Mouse (Mus musculus) testis, adult 2 months (tissue): ENCODE measurements around the gene Batf3. TPM values are rescaled to one million over a fixed set of nuclear protein-coding genes. Genes with fewer than 3 reads are reported as not detected.

ENCODE experiments used
- H3K27ac ChIP-seq: fragments of 200-500 bp; 2 replicates; pipeline ENCODE4 v1.5.1; 2012; ENCODE audit warnings: low read depth, low read length; ENCODE audit not compliant: control insufficient read depth, insufficient read depth
- H3K27me3 ChIP-seq: fragments of 200-500 bp; 2 replicates; pipeline ENCODE4 v1.6.1; 2012; ENCODE audit warnings: mild to moderate bottlenecking, low read length, moderate library complexity; ENCODE audit not compliant: control insufficient read depth, insufficient read depth
- H3K36me3 ChIP-seq: fragments of 200-500 bp; 2 replicates; pipeline ENCODE4 v1.6.1; 2012; ENCODE audit warnings: mild to moderate bottlenecking, low read length; ENCODE audit not compliant: control insufficient read depth, insufficient read depth
- H3K4me1 ChIP-seq: fragments of 200-500 bp; 2 replicates; pipeline ENCODE4 v1.6.1; 2012; ENCODE audit warnings: low read length; ENCODE audit not compliant: control insufficient read depth, insufficient read depth
- H3K4me3 ChIP-seq: fragments of 200-500 bp; 2 replicates; pipeline ENCODE4 v1.5.1; 2012; ENCODE audit warnings: low read depth, mild to moderate bottlenecking, low read length, moderate library complexity, mixed read lengths; ENCODE audit not compliant: control insufficient read depth
- CTCF ChIP-seq: fragments of 200-500 bp; IDR thresholded peaks from 2 replicates; pipeline ENCODE4 v1.5.1; 2012; ENCODE audit warnings: low read depth, mild to moderate bottlenecking, inconsistent platforms, low read length, moderate library complexity; ENCODE audit not compliant: control insufficient read depth, insufficient read depth, insufficient replicate concordance
- POLR2A ChIP-seq: fragments of 200-500 bp; IDR thresholded peaks from 2 replicates; pipeline ENCODE4 v1.6.1; 2012; ENCODE audit warnings: low read depth, mild to moderate bottlenecking, inconsistent platforms, low read length, moderate library complexity; ENCODE audit not compliant: control insufficient read depth
- polyA plus RNA-seq: library from polyadenylated mRNA; depleted of rRNA; stranded (reverse); fragments of >200 nt; gene quantifications from 2 replicates; pipeline ENCODE4 v1.2.3, GENCODE M21; 2012; rRNA removed

The Batf3 gene
- polyA plus RNA-seq: 0.68 and 1.00 TPM in 2 replicates

- H3K27ac ChIP-seq: no peak within 1 kb of the TSS
- peak within 1 kb of the TSS; percentile 64 for H3K4me3 ChIP-seq
- TF ChIP-seq CTCF: no peak
- TF ChIP-seq POLR2A: no peak
- H3K4me1 ChIP-seq: peaks cover 3% of the 10 kb centered on the region; the same call in 1 of the 2 replicates
- H3K27me3 ChIP-seq: no peaks in the 10 kb centered on the region
- H3K36me3 ChIP-seq: no peaks in the 10 kb centered on the region
Measured at GRCm38 (mm10) chr1:191097802-191098747, at the start of gene Batf3. Batf3 (plus strand) TSS chr1:191097847.

GRCm38 (mm10) chr1:191053555-191053954 lies 44.1 kb upstream of the Batf3 start:
- Histone ChIP-seq H3K27ac (no peak overlapping the region), H3K36me3 (peaks cover 3% of the 10 kb centered on the region; the same call in 1 of the 2 replicates), H3K4me1 (no peaks in the 10 kb centered on the region), H3K27me3 (no peaks in the 10 kb centered on the region), H3K4me3 (no peak overlapping the region)
- TF ChIP-seq POLR2A (no peak), CTCF (no peak)

GRCm38 (mm10) chr1:191054870-191055532 lies 42.6 kb upstream of the Batf3 start:
- TF ChIP-seq CTCF: no peak
- no peak for TF ChIP-seq POLR2A
- Histone ChIP-seq H3K4me3 (no peak overlapping the region), H3K27me3 (no peaks in the 10 kb centered on the region), H3K4me1 (no peaks in the 10 kb centered on the region), H3K27ac (no peak overlapping the region), H3K36me3 (peaks cover 3% of the 10 kb centered on the region; the same call in 1 of the 2 replicates)

GRCm38 (mm10) chr1:191055533-191055873 lies 42.1 kb upstream of the Batf3 start:
- Histone ChIP-seq H3K4me3 (no peak overlapping the region), H3K27ac (no peak overlapping the region), H3K36me3 (peaks cover 3% of the 10 kb centered on the region; the same call in 1 of the 2 replicates), H3K4me1 (no peaks in the 10 kb centered on the region), H3K27me3 (no peaks in the 10 kb centered on the region)
- TF ChIP-seq POLR2A (no peak), CTCF (no peak)

GRCm38 (mm10) chr1:191057461-191057860 lies 40.2 kb upstream of the Batf3 start:
- H3K27ac ChIP-seq: no peak overlapping the region
- H3K4me3 ChIP-seq: no peak overlapping the region
- H3K4me1 ChIP-seq: no peaks in the 10 kb centered on the region
- H3K27me3 ChIP-seq: no peaks in the 10 kb centered on the region
- TF ChIP-seq CTCF (no peak), POLR2A (no peak)
- peaks cover 3% of the 10 kb centered on the region; the same call in 1 of the 2 replicates for H3K36me3 ChIP-seq

GRCm38 (mm10) chr1:191062241-191062780 lies 35.3 kb upstream of the Batf3 start:
- Histone ChIP-seq H3K4me3 (peak overlapping the region; percentile 87), H3K36me3 (peaks cover 1% of the 10 kb centered on the region; the same call in 1 of the 2 replicates), H3K27me3 (no peaks in the 10 kb centered on the region), H3K27ac (peak overlapping the region; percentile 51; the same call in 1 of the 2 replicates), H3K4me1 (no peaks in the 10 kb centered on the region)
- TF ChIP-seq CTCF: no peak
- TF ChIP-seq POLR2A: no peak
